Mouse (Mus musculus) intestine, embryonic 16.5 days (tissue): Measurements from ENCODE around the gene Cops3. TPM values are rescaled to one million over a fixed set of nuclear protein-coding genes. Genes with fewer than 3 reads are reported as not detected.

Experiments used
- ATAC-seq: fragments of 200-750 bp; cut with Nextera tagmentation; 2 replicates; pipeline ENCODE4 v1.8.0; 2017; ENCODE audit warnings: moderate TSS enrichment, moderate library complexity
- H3K27ac ChIP-seq: fragments of 300-500 bp; sonication (generic); 2 replicates; pipeline ENCODE4 v1.5.1; 2014; ENCODE audit warnings: mild to moderate bottlenecking, low read length
- H3K27me3 ChIP-seq: fragments of 300-500 bp; sonication (generic); replicated peaks from 2 replicates; pipeline ENCODE4 v1.6.1; 2014; ENCODE audit warnings: low read length, control low read depth, mixed read lengths; ENCODE audit not compliant: control insufficient read depth, insufficient read depth
- H3K36me3 ChIP-seq: fragments of 300-500 bp; sonication (generic); 2 replicates; pipeline ENCODE4 v1.6.1; 2014; ENCODE audit warnings: low read length, control low read depth; ENCODE audit not compliant: control insufficient read depth, insufficient read depth
- H3K4me1 ChIP-seq: fragments of 300-500 bp; sonication (generic); 2 replicates; pipeline ENCODE4 v1.6.1; 2014; ENCODE audit warnings: low read length, control low read depth, mixed read lengths; ENCODE audit not compliant: control insufficient read depth, insufficient read depth
- H3K4me2 ChIP-seq: fragments of 300-500 bp; sonication (generic); 2 replicates; pipeline ENCODE4 v1.6.1; 2014; ENCODE audit warnings: low read depth, low read length, control low read depth
- H3K4me3 ChIP-seq: fragments of 300-500 bp; sonication (generic); 2 replicates; pipeline ENCODE4 v1.5.1; 2014; ENCODE audit warnings: mild to moderate bottlenecking, low read length
- H3K9ac ChIP-seq: fragments of 300-500 bp; sonication (generic); 2 replicates; pipeline ENCODE4 v1.6.1; 2014; ENCODE audit warnings: low read depth, low read length
- H3K9me3 ChIP-seq: fragments of 300-500 bp; sonication (generic); 2 replicates; pipeline ENCODE4 v1.6.1; 2016; ENCODE audit warnings: low read length, control low read depth; ENCODE audit not compliant: control insufficient read depth
- WGBS: fragments of 180-500 bp; shearing (Covaris S2); extraction: QIAGEN DNeasy Blood & Tissue Kit; methylation state at CpG from one replicate; pipeline ENCODE4 v1.1.7; 2014; 5-methylcytosine and 5-hydroxymethylcytosine counted together
- polyA plus RNA-seq: library from polyadenylated mRNA; unstranded; fragments of >200 nt; fragmentation: Nextera tagmentation; extraction: Ambion mirVana; gene quantifications from 2 replicates; pipeline ENCODE4 v1.2.1, GENCODE M21; 2015

Cops3 gene
- 165 and 184 TPM in 2 replicates for polyA plus RNA-seq

GRCm38 (mm10) chr11:59839459-59840126 lies at the start of gene Cops3:
Gene Cops3, minus strand, starts transcription at chr11:59839838.
- H3K27ac ChIP-seq: peak within 1 kb of the TSS; percentile 98
- ATAC-seq: peak; percentile 98
- under 1% methylated on average over 43 of the region's 43 CpGs for WGBS

DNA sequence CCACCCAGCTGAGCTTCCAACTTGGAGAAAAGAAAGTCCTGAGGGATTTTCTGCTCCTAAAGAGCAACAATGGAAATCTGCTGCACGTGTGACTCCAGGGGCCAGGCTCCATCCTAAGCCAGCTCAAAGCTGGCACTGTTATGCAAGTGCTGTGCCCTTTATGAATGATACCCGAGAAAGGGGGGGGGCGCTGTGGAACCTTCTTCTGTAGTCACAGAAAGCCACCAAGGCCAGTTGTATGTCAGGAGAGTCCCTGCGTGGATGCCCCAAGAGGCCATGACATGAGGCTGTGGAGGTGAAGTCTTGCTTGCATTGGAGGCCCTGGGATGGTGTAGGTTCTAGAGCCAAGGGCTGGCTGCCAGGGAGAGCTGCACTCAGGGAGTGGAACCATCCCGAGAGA lies 48.5 kb upstream of the Cops3 start:
- ATAC-seq: no peak
- H3K36me3 ChIP-seq: no peaks in the 10 kb centered on the region

More at GRCm38 (mm10) chr11:59839459-59840126, at the start of gene Cops3:
- peak within 1 kb of the TSS; percentile 97 for H3K9ac ChIP-seq
- peaks cover 13% of the 10 kb centered on the region for H3K4me1 ChIP-seq
- 0 out of 2 replicates have a peak, but pooled peaks cover 2% of the 10 kb centered on the region for H3K36me3 ChIP-seq
- H3K4me2 ChIP-seq: peak within 1 kb of the TSS; percentile 67
- H3K4me3 ChIP-seq: peak within 1 kb of the TSS; percentile 91
- no peaks in the 10 kb centered on the region for H3K9me3 ChIP-seq
- no peaks in the 10 kb centered on the region for H3K27me3 ChIP-seq

GRCm38 (mm10) chr11:59886952-59887351 lies 47.3 kb upstream of the Cops3 start:
- ATAC-seq: peak; percentile 61; the same call in 1 of the 2 replicates
- H3K9ac ChIP-seq: no peak overlapping the region
- WGBS: 60% methylated on average over 1 of the region's 1 CpGs

More for the DNA sequence above, 48.5 kb upstream of the Cops3 start:
- Histone ChIP-seq H3K27me3 (no peaks in the 10 kb centered on the region), H3K4me2 (no peak overlapping the region), H3K27ac (no peak overlapping the region), H3K4me3 (no peak overlapping the region), H3K4me1 (peaks cover 4% of the 10 kb centered on the region), H3K9ac (no peak overlapping the region), H3K9me3 (peaks cover 3% of the 10 kb centered on the region; the same call in 1 of the 2 replicates)
- WGBS: 78% methylated on average over 5 of the region's 5 CpGs

GRCm38 (mm10) chr11:59885217-59885986 lies 45.8 kb upstream of the Cops3 start:
- peak; percentile 32 for ATAC-seq
- no peaks in the 10 kb centered on the region for H3K36me3 ChIP-seq
- peak overlapping the region; percentile 47 for H3K27ac ChIP-seq
- H3K9me3 ChIP-seq: peaks cover 3% of the 10 kb centered on the region; the same call in 1 of the 2 replicates
- WGBS: 50% methylated on average over 17 of the region's 17 CpGs
- no peaks in the 10 kb centered on the region for H3K27me3 ChIP-seq
- H3K4me2 ChIP-seq: no peak overlapping the region
- no peak overlapping the region for H3K4me3 ChIP-seq
- peaks cover 4% of the 10 kb centered on the region for H3K4me1 ChIP-seq
- no peak overlapping the region for H3K9ac ChIP-seq

More at GRCm38 (mm10) chr11:59886952-59887351, 47.3 kb upstream of the Cops3 start:
- Histone ChIP-seq H3K4me1 (peaks cover 4% of the 10 kb centered on the region), H3K27me3 (no peaks in the 10 kb centered on the region), H3K4me3 (no peak overlapping the region), H3K27ac (no peak overlapping the region), H3K36me3 (no peaks in the 10 kb centered on the region), H3K4me2 (no peak overlapping the region), H3K9me3 (peaks cover 3% of the 10 kb centered on the region; the same call in 1 of the 2 replicates)

GRCm38 (mm10) chr11:59880031-59880430 lies 40.4 kb upstream of the Cops3 start:
- H3K27ac ChIP-seq: no peak overlapping the region
- 17% methylated on average over 2 of the region's 2 CpGs for WGBS
- H3K4me2 ChIP-seq: no peak overlapping the region
- no peaks in the 10 kb centered on the region for H3K9me3 ChIP-seq
- H3K27me3 ChIP-seq: no peaks in the 10 kb centered on the region
- no peak overlapping the region; the same call in 1 of the 2 replicates for H3K9ac ChIP-seq
- peak; percentile 60 for ATAC-seq
- H3K36me3 ChIP-seq: no peaks in the 10 kb centered on the region
- no peaks in the 10 kb centered on the region for H3K4me1 ChIP-seq
- no peak overlapping the region for H3K4me3 ChIP-seq

DNA sequence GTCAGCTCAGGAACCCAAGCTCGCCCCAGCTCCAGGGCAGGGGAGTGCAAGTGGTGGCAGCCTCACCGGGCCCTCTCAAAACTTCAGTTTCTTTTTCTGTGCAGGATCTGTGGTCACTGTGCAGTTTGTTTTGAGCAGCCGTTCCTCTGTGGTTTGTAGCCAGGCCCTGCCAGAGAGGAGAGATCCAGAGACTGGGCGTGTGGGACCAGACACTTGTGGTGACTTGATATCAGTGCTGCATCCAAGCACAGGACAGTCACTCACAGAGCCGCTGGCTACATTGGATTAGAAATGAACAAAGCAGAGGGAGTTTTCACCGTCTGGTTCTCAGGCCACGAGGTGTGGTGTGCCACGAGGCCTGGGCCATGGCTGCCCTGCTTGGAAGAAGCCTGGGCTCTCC lies 32.5 kb upstream of the Cops3 start:
- H3K4me3 ChIP-seq: no peak overlapping the region
- no peaks in the 10 kb centered on the region for H3K4me1 ChIP-seq
- 84% methylated on average over 8 of the region's 8 CpGs for WGBS
- H3K27me3 ChIP-seq: no peaks in the 10 kb centered on the region
- no peak for ATAC-seq
- no peak overlapping the region for H3K4me2 ChIP-seq
- H3K9me3 ChIP-seq: no peaks in the 10 kb centered on the region
- no peaks in the 10 kb centered on the region for H3K36me3 ChIP-seq
- H3K9ac ChIP-seq: no peak overlapping the region
- no peak overlapping the region for H3K27ac ChIP-seq

DNA sequence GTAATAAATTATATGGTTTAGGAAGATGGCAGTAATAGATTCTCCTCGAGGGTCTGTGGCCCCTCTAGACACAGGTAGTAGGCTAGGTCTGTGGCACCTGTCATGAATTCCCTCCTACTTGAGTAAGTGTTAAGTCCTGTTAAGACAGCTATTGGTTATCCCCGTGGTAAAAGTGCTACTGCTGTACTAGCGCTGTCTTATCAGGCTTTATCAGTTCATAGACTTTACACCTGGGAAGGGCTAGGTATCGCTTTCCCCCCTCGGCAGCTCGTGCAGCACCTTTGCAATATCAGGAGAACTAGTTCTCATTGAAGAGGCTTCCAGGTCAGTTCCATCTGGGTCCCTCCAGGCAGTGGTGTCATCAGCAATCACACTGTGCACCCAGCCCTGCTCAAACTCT lies 24.7 kb upstream of the Cops3 start:
- Histone ChIP-seq H3K27ac (no peak overlapping the region), H3K36me3 (no peaks in the 10 kb centered on the region), H3K4me2 (no peak overlapping the region), H3K9me3 (no peaks in the 10 kb centered on the region), H3K9ac (no peak overlapping the region), H3K4me3 (no peak overlapping the region), H3K27me3 (no peaks in the 10 kb centered on the region), H3K4me1 (0 out of 2 replicates have a peak, but pooled peaks cover 3% of the 10 kb centered on the region)
- WGBS: 62% methylated on average over 6 of the region's 6 CpGs
- peak; percentile 91 for ATAC-seq

GRCm38 (mm10) chr11:59860467-59860866 lies 20.8 kb upstream of the Cops3 start:
- 0 out of 2 replicates have a peak, but pooled peaks cover 3% of the 10 kb centered on the region for H3K4me1 ChIP-seq
- no peak overlapping the region for H3K27ac ChIP-seq
- H3K9me3 ChIP-seq: no peaks in the 10 kb centered on the region
- no peaks in the 10 kb centered on the region for H3K27me3 ChIP-seq
- no peak for ATAC-seq
- 92% methylated on average over 11 of the region's 11 CpGs for WGBS
- H3K36me3 ChIP-seq: no peaks in the 10 kb centered on the region
- no peak overlapping the region for H3K4me2 ChIP-seq
- no peak overlapping the region for H3K4me3 ChIP-seq
- no peak overlapping the region for H3K9ac ChIP-seq

- ATAC-seq: peak; percentile 26; the same call in 1 of the 2 replicates
- Histone ChIP-seq H3K9me3 (no peaks in the 10 kb centered on the region), H3K4me1 (peaks cover 13% of the 10 kb centered on the region), H3K36me3 (no peaks in the 10 kb centered on the region), H3K4me3 (no peak overlapping the region), H3K4me2 (no peak overlapping the region), H3K27me3 (no peaks in the 10 kb centered on the region), H3K27ac (0 out of 2 replicates have a peak overlapping the region, but pooled peaks have one; percentile 10), H3K9ac (no peak overlapping the region)
- 46% methylated on average over 3 of the region's 3 CpGs for WGBS
Measured at GRCm38 (mm10) chr11:59852865-59853264, 13.2 kb upstream of the Cops3 start.
